Mouse (Mus musculus) ES-Bruce4 (cell line): Measurements from ENCODE around the gene Psip1.

Experiments
- CTCF ChIP-seq: IDR thresholded peaks from one replicate; pipeline ENCODE4 v1.8.1; 2011; ENCODE audit warnings: low read depth, low read length
- POLR2A ChIP-seq: IDR thresholded peaks from one replicate; pipeline ENCODE4 v1.8.1; 2011; ENCODE audit warnings: low read length; ENCODE audit not compliant: insufficient read depth

DNA sequence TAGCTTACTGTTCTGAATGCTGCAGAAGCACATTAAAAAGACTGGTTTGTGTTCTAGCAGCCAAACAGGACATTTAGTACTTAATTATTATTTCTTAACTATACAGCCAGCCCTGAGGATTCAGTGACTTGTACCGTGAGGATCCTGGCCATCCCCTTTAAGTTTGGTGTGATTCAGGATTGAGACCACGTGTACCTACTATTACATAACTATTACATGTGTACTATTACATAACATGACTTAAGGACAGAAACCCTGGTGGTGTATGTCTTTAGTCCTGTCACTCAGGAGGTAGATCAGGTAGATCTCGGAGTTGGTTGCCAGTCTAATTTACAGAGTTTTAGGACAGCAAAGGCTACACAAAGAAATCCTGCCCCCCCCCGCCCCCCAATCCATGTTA, 45.2 kb downstream of the Psip1 start:
- TF ChIP-seq CTCF (no peak), POLR2A (no peak)
